Mouse (Mus musculus) E14TG2a.4 (cell line): ENCODE measurements around the gene Ahnak.

Source experiments
- CTCF ChIP-seq: conservative IDR thresholded peaks from 2 replicates; pipeline ENCODE4 v1.5.1; 2014; ENCODE audit warnings: low read length
- NANOG ChIP-seq: IDR thresholded peaks from 2 replicates; pipeline ENCODE4 v1.6.1; 2014; ENCODE audit warnings: borderline replicate concordance, low read length, mixed read lengths

DNA sequence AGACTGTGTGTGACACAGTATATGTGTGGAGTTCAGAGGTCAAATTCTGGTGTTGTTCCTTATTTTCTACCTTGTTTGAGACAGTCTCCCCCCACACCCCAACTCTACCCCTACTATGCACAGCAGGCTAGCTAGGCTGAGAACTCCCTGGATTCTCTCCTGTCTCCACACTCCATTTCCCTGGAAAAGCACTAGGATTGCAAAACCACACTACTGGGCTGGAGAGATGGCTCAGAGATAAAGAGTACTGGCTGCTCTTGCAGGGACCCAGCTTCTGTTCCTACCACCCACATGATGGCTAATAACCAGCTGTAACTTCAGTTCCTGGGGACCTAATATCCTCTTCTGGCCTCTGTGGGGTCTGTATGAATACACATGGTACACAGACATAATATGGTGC lies 68.6 kb downstream of the Ahnak start:
- TF ChIP-seq CTCF (no peak), NANOG (no peak)
